Mouse (Mus musculus): ENCODE measurements around the gene Spn. TPM values are rescaled to one million over a fixed set of nuclear protein-coding genes. Genes with fewer than 3 reads are reported as not detected.

Spn gene
- polyA plus RNA-seq, 1 experiment = 0.15 TPM

- no peak overlapping the region for H3K4me3 ChIP-seq (ENCODE audit: insufficient read depth, low read length)
- no peaks in the 10 kb centered on the region for H3K4me1 ChIP-seq (ENCODE audit: control insufficient read depth, insufficient read depth, low read length)
Measured at GRCm38 (mm10) chr7:127144412-127144811, 6.8 kb upstream of the Spn start.

GRCm38 (mm10) chr7:127142666-127143065 lies 5.0 kb upstream of the Spn start:
- TF ChIP-seq POLR2A (IDR thresholded peaks at IDR 0.05; ENCODE audit: extremely low read depth, insufficient read depth, low read length) (no peak), CTCF (IDR thresholded peaks at IDR 0.05; ENCODE audit: extremely low read depth, insufficient read depth, low read length) (no peak)
- no peaks in the 10 kb centered on the region for H3K4me1 ChIP-seq (ENCODE audit: control insufficient read depth, insufficient read depth, low read length)
- H3K27ac ChIP-seq (ENCODE audit: insufficient read depth, low read length) = no peak overlapping the region
- no peak overlapping the region for H3K4me3 ChIP-seq (ENCODE audit: insufficient read depth, low read length)

More at GRCm38 (mm10) chr7:127144412-127144811, 6.8 kb upstream of the Spn start:
- no peak for TF ChIP-seq POLR2A (IDR thresholded peaks at IDR 0.05; ENCODE audit: extremely low read depth, insufficient read depth, low read length)
- TF ChIP-seq CTCF (IDR thresholded peaks at IDR 0.05; ENCODE audit: extremely low read depth, insufficient read depth, low read length) = no peak
- no peak overlapping the region for H3K27ac ChIP-seq (ENCODE audit: insufficient read depth, low read length)

GRCm38 (mm10) chr7:127142214-127142613 lies 4.6 kb upstream of the Spn start:
- TF ChIP-seq CTCF (IDR thresholded peaks at IDR 0.05; ENCODE audit: extremely low read depth, insufficient read depth, low read length) = no peak
- H3K27ac ChIP-seq (ENCODE audit: insufficient read depth, low read length) = no peak overlapping the region
- no peaks in the 10 kb centered on the region for H3K4me1 ChIP-seq (ENCODE audit: control insufficient read depth, insufficient read depth, low read length)
- no peak overlapping the region for H3K4me3 ChIP-seq (ENCODE audit: insufficient read depth, low read length)

- Histone ChIP-seq H3K27ac (ENCODE audit: insufficient read depth, low read length) (no peak overlapping the region), H3K4me3 (ENCODE audit: insufficient read depth, low read length) (no peak overlapping the region), H3K4me1 (ENCODE audit: control insufficient read depth, insufficient read depth, low read length) (no peaks in the 10 kb centered on the region)
- TF ChIP-seq POLR2A (IDR thresholded peaks at IDR 0.05; ENCODE audit: extremely low read depth, insufficient read depth, low read length) (no peak), CTCF (IDR thresholded peaks at IDR 0.05; ENCODE audit: extremely low read depth, insufficient read depth, low read length) (no peak)
Measured at GRCm38 (mm10) chr7:127140623-127141404, 3.2 kb upstream of the Spn start.

GRCm38 (mm10) chr7:127139562-127139961 lies 1.9 kb upstream of the Spn start:
- Histone ChIP-seq H3K4me3 (ENCODE audit: insufficient read depth, low read length) (no peak overlapping the region), H3K4me1 (ENCODE audit: control insufficient read depth, insufficient read depth, low read length) (no peaks in the 10 kb centered on the region), H3K27ac (ENCODE audit: insufficient read depth, low read length) (no peak overlapping the region)
- TF ChIP-seq POLR2A (IDR thresholded peaks at IDR 0.05; ENCODE audit: extremely low read depth, insufficient read depth, low read length) = no peak
- no peak for TF ChIP-seq CTCF (IDR thresholded peaks at IDR 0.05; ENCODE audit: extremely low read depth, insufficient read depth, low read length)

GRCm38 (mm10) chr7:127139100-127139499 lies 1.5 kb upstream of the Spn start:
- H3K27ac ChIP-seq (ENCODE audit: insufficient read depth, low read length) = no peak overlapping the region
- no peaks in the 10 kb centered on the region for H3K4me1 ChIP-seq (ENCODE audit: control insufficient read depth, insufficient read depth, low read length)
- TF ChIP-seq POLR2A (IDR thresholded peaks at IDR 0.05; ENCODE audit: extremely low read depth, insufficient read depth, low read length) = no peak
- TF ChIP-seq CTCF (IDR thresholded peaks at IDR 0.05; ENCODE audit: extremely low read depth, insufficient read depth, low read length) = no peak
- H3K4me3 ChIP-seq (ENCODE audit: insufficient read depth, low read length) = no peak overlapping the region

- H3K4me3 ChIP-seq (ENCODE audit: insufficient read depth, low read length) = no peak overlapping the region
- H3K27ac ChIP-seq (ENCODE audit: insufficient read depth, low read length) = no peak overlapping the region
- H3K4me1 ChIP-seq (ENCODE audit: control insufficient read depth, insufficient read depth, low read length) = no peaks in the 10 kb centered on the region
- TF ChIP-seq CTCF (IDR thresholded peaks at IDR 0.05; ENCODE audit: extremely low read depth, insufficient read depth, low read length) = no peak
- TF ChIP-seq POLR2A (IDR thresholded peaks at IDR 0.05; ENCODE audit: extremely low read depth, insufficient read depth, low read length) = no peak
Measured at GRCm38 (mm10) chr7:127136181-127137071, 1.2 kb downstream of the Spn start.

GRCm38 (mm10) chr7:127134821-127135447 lies 2.7 kb downstream of the Spn start:
- H3K4me3 ChIP-seq (ENCODE audit: insufficient read depth, low read length) = no peak overlapping the region
- no peak overlapping the region for H3K27ac ChIP-seq (ENCODE audit: insufficient read depth, low read length)
- H3K4me1 ChIP-seq (ENCODE audit: control insufficient read depth, insufficient read depth, low read length) = no peaks in the 10 kb centered on the region
- no peak for TF ChIP-seq POLR2A (IDR thresholded peaks at IDR 0.05; ENCODE audit: extremely low read depth, insufficient read depth, low read length)
- TF ChIP-seq CTCF (IDR thresholded peaks at IDR 0.05; ENCODE audit: extremely low read depth, insufficient read depth, low read length) = no peak

- no peak overlapping the region for H3K4me3 ChIP-seq (ENCODE audit: insufficient read depth, low read length)
- H3K4me1 ChIP-seq (ENCODE audit: control insufficient read depth, insufficient read depth, low read length) = no peaks in the 10 kb centered on the region; the same call in 1 of the 2 replicates
- H3K27ac ChIP-seq (ENCODE audit: insufficient read depth, low read length) = no peak overlapping the region
- TF ChIP-seq POLR2A (IDR thresholded peaks at IDR 0.05; ENCODE audit: extremely low read depth, insufficient read depth, low read length) = no peak
- no peak for TF ChIP-seq CTCF (IDR thresholded peaks at IDR 0.05; ENCODE audit: extremely low read depth, insufficient read depth, low read length)
Measured at GRCm38 (mm10) chr7:127133125-127133524, 4.5 kb downstream of the Spn start.

Data from cortical plate, adult 2 months (tissue).